Mouse (Mus musculus) neural tube, embryonic 15.5 days (tissue): Measurements from ENCODE around the gene Gm11563. TPM values are rescaled to one million over a fixed set of nuclear protein-coding genes. Genes with fewer than 3 reads are reported as not detected.

ENCODE experiments used
- polyA plus RNA-seq: library from polyadenylated mRNA; unstranded; fragments of >200 nt; fragmentation: Nextera tagmentation; extraction: Ambion mirVana; gene quantifications from 2 replicates; pipeline ENCODE4 v1.2.1, GENCODE M21; 2015

The Gm11563 gene
- polyA plus RNA-seq, 1 experiment from 2014 or later, result not detected

Other genes starting within 250 kb of the Gm11563 start
- 0.11 and 0.12 TPM in 2 replicates for gene Krt12, start 236.7 kb downstream of the Gm11563 start, polyA plus RNA-seq
- gene Krt20, start 220.8 kb downstream of the Gm11563 start, polyA plus RNA-seq, result 0.08 and 5.4 TPM in 2 replicates
- gene Krt23, start 165.8 kb downstream of the Gm11563 start, polyA plus RNA-seq, result 0.15 and 0.93 TPM in 2 replicates
- not detected in 2 replicates for gene Krt39, start 137.6 kb downstream of the Gm11563 start, polyA plus RNA-seq
- gene Krt40, start 115.8 kb downstream of the Gm11563 start, polyA plus RNA-seq, result not detected in 2 replicates
- not detected in 2 replicates for gene Krtap3-3, start 108.1 kb downstream of the Gm11563 start, polyA plus RNA-seq
- gene Krtap3-2, start 102.1 kb downstream of the Gm11563 start, polyA plus RNA-seq, result not detected in 2 replicates
- gene Gm11939, start 99.5 kb downstream of the Gm11563 start, polyA plus RNA-seq, result not detected in 2 replicates
- 0.43 TPM in 1 of 2 replicates, not detected in the other for gene Krtap3-1, start 92.3 kb downstream of the Gm11563 start, polyA plus RNA-seq
- gene Krtap1-5, start 77.9 kb downstream of the Gm11563 start, polyA plus RNA-seq, result not detected in 2 replicates
- gene Krtap1-4, start 75.3 kb downstream of the Gm11563 start, polyA plus RNA-seq, result not detected in 2 replicates
- not detected in 2 replicates for gene Krtap1-3, start 67.6 kb downstream of the Gm11563 start, polyA plus RNA-seq
- gene Krtap9-3, start 60.9 kb downstream of the Gm11563 start, polyA plus RNA-seq, result not detected in 2 replicates
- gene Gm11938, start 55.7 kb downstream of the Gm11563 start, polyA plus RNA-seq, result not detected in 2 replicates
- gene Gm11937, start 48.8 kb downstream of the Gm11563 start, polyA plus RNA-seq, result not detected in 2 replicates
- not detected in 2 replicates for gene Krtap2-4, start 44.1 kb downstream of the Gm11563 start, polyA plus RNA-seq
- not detected in 2 replicates for gene Gm11562, start 38.5 kb downstream of the Gm11563 start, polyA plus RNA-seq
- gene Krtap4-1, start 30.7 kb downstream of the Gm11563 start, polyA plus RNA-seq, result not detected in 2 replicates
- not detected in 2 replicates for gene Krtap4-2, start 23.9 kb downstream of the Gm11563 start, polyA plus RNA-seq
- not detected in 2 replicates for gene Krtap4-7, start 14.9 kb downstream of the Gm11563 start, polyA plus RNA-seq
- not detected in 2 replicates for gene Gm11555, start 8.7 kb downstream of the Gm11563 start, polyA plus RNA-seq
- gene Krtap4-6, start 7.0 kb upstream of the Gm11563 start, polyA plus RNA-seq, result not detected in 2 replicates
- gene Gm14190, start 31.8 kb upstream of the Gm11563 start, polyA plus RNA-seq, result not detected in 2 replicates
- not detected in 2 replicates for gene Gm14180, start 75.3 kb upstream of the Gm11563 start, polyA plus RNA-seq
- gene Gm11595, start 114.0 kb upstream of the Gm11563 start, polyA plus RNA-seq, result not detected in 2 replicates
- gene Krtap4-8, start 121.7 kb upstream of the Gm11563 start, polyA plus RNA-seq, result not detected in 2 replicates
- not detected in 2 replicates for gene Krtap4-9, start 126.2 kb upstream of the Gm11563 start, polyA plus RNA-seq
- gene Gm11596, start 134.5 kb upstream of the Gm11563 start, polyA plus RNA-seq, result not detected in 2 replicates
- not detected in 2 replicates for gene Gm11569, start 140.0 kb upstream of the Gm11563 start, polyA plus RNA-seq
- gene Gm11554, start 145.5 kb upstream of the Gm11563 start, polyA plus RNA-seq, result not detected in 2 replicates
- not detected in 2 replicates for gene Krtap4-13, start 150.9 kb upstream of the Gm11563 start, polyA plus RNA-seq
- not detected in 2 replicates for gene Gm11564, start 156.7 kb upstream of the Gm11563 start, polyA plus RNA-seq
- gene 2300003K06Rik, start 179.1 kb upstream of the Gm11563 start, polyA plus RNA-seq, result not detected in 2 replicates
- not detected in 2 replicates for gene Krtap4-16, start 192.6 kb upstream of the Gm11563 start, polyA plus RNA-seq
- not detected in 2 replicates for gene Gm11568, start 199.0 kb upstream of the Gm11563 start, polyA plus RNA-seq
- not detected in 2 replicates for gene Gm11559, start 205.5 kb upstream of the Gm11563 start, polyA plus RNA-seq
- not detected in 2 replicates for gene Krtap9-1, start 214.4 kb upstream of the Gm11563 start, polyA plus RNA-seq
- not detected in 2 replicates for gene Gm11567, start 220.2 kb upstream of the Gm11563 start, polyA plus RNA-seq
- gene Krtap31-1, start 249.0 kb upstream of the Gm11563 start, polyA plus RNA-seq, result not detected in 2 replicates